Mouse (Mus musculus) liver, embryonic 14.5 days (tissue): ENCODE data around the gene Nme2.

ENCODE experiments used
- CTCF ChIP-seq: IDR thresholded peaks from 2 replicates; pipeline ENCODE4 v1.5.1; 2016; ENCODE audit warnings: antibody characterized with exemption, low read depth, control low read depth
- EP300 ChIP-seq: IDR thresholded peaks from 2 replicates; pipeline ENCODE4 v1.6.1; 2016; ENCODE audit warnings: antibody characterized with exemption, low read depth

DNA sequence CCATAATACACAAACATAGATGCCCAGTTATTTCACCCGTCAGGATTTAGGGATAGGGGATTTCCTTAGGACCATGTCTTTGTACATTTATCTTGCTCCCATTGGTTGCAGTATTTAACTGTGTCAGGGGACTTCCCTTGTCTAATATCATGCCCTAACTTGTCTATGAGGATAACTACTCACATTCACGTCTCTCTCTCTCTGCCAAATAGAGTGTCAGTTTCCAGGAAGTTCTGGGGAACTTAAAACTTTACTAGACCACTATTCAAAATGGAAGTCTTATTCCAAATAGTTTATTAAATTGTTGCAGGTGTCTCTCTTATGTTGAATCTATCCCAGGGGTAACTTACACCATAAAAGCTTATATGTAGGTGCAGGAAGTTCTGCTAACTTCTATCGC is 44.5 kb downstream of the Nme2 start:
- no peak for TF ChIP-seq CTCF
- TF ChIP-seq EP300, result no peak
